Mouse (Mus musculus): ENCODE results near the gene Hipk3.

Hipk3 gene

DNA sequence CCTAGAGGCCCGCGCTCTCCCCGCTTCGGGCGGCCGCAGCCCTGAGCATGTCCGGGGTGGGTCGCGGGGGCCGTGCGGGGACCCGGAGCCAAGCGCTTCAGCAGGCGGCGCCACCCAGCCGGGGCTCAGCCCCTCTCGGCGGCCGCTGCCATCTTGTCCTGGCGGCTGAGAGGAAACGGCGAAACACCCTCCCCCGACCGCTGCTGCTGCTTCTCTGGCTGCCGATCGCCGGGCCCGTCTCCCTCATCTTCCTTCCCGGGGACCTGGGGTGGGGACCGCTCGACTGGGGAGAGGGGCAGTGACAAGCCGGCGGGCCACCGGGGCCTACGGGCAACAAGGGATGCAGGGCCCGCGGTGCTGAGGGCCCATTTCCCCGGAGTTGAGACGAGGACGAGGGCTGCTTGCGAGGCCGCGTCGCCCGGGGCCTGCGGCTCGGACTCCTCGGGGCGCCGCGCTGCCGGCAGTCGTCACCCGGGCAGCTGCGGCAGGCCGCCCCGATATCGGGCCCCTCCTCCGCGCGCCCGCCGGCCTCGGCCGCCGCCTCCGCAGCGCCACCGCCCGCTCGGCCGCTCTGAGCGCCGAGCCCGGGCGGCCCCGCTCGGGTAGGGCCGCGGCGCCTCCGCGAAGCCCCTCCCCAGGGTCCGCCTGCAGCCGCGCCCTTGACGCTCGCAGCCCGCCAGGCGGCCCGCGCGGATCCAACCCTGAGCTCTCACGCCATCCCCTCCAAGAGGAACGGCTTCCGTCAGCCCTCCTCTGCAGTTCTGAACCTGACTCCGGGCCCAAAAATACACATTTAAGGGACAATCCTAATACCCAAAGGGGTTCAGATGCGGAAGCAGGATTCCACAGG lies at the start of gene Hipk3:
Gene Hipk3, minus strand, starts transcription at position 496 of the 850 bp plus-strand sequence.
- peak; percentile 99 for DNase-seq

DNA sequence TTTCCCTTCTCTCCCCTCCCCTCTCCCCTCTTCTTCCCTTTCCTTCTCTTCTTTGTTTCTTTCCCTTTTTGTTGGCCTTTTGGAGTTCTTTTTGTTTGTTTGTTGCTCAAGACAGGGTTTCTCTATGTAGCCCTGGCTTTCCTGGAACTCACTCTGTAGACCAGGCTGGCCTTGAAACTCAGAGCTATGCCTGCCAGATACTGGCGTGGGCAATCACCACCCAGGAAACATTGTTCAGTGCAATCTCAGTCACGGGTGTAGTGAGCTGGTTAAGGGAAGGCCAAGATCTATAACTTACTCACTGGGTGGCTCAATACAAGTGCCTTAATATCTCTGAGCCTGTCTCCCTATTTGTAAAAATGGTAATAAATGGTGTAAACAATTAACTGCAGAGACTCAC lies 46.0 kb upstream of the Hipk3 start:
- no peak for DNase-seq

DNA sequence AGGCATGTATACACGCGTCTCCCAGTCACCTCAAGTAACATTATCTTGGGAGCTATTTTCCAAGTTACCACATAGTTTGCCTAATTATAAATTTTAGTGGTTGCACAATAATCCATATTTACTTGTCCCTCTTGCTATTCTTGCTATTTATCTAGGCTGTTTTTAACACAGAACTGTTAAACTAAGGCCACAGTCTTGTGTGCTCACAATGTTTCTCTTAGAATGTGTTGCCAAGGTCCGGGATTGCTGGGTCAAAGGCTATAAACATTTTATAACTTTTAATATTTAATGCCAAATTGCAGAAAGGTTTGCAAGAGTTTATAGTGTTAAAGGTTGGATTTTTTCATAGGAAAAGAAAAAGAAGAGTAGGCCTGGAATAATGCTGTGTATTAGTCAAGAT lies 40.5 kb upstream of the Hipk3 start:
- no peak for DNase-seq

DNA sequence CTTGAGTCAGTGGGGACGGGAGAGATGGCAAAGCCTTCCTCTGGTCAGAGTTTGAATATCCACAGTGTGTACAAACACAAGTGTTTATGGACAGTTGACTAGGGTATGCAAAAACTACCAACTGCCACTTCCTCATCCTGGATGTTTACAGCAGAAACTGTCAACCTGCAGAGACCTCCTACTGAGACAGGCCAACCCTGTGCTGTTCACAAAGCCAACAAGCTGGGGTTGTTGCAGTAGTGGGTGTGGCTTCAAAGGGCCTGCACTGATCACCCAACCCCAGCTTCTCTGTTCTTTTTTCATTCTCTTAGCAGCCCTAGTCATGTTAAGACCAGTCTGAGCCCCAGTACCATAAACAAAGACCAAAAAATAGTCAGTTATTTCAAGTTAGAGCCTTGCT lies 38.3 kb upstream of the Hipk3 start:
- DNase-seq = no peak

DNA sequence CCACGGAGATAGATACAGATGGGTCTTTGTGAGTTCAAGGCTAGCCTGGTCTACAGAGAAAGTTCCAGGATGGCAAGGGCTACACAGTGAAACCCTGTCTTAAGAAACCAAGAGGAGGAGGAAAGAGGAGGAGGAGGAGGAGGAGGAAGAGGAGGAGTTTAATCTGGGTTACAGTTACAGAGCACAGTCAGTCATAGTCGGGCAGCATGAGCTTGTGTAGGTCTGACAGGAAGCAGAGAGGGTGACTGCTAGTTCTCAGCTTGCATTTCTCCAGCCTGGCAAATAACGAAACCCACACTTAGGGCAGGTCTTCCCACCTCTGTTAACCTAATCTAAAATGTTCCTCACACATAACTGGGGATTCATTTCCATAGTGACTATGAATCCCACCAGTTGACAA lies 32.3 kb upstream of the Hipk3 start:
- no peak for DNase-seq

DNA sequence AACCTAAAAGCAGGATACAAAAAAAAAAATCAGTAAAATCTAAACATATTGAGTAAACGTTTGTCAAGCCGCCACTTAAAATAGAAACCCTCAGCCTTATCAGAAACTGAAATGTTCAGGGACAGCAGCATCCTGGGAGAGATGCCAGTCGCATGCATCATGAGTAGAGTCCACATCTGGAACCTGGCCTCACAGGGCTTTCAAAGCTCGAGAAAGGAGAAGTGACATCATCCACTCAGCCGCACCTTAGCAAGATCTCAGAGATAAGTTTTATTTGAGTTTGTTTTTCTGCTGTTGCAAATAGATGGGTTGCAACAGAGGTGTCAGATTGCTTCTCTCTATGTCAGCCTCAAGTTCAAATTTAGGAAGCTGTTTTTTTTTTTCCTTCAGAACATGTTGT lies 31.3 kb upstream of the Hipk3 start:
- DNase-seq = peak; percentile 94

DNA sequence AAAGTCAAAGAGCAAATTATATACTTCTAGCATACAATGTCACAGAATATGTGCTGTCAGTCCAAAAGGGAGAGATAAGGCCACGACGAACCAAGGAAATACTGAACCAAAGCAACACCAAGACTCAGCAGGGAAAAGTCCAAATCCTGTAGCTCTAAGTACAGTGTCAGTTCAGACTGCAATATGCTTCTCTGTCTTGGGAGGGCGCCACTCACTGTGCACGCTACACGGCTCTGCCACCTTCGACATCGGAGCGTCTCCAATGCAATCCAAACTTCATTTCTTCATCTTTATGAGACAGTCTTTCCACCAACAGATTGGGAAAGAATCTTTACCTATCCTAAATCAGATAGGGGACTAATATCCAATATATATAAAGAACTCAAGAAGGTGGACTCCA lies 17.4 kb upstream of the Hipk3 start:
- DNase-seq = no peak

DNA sequence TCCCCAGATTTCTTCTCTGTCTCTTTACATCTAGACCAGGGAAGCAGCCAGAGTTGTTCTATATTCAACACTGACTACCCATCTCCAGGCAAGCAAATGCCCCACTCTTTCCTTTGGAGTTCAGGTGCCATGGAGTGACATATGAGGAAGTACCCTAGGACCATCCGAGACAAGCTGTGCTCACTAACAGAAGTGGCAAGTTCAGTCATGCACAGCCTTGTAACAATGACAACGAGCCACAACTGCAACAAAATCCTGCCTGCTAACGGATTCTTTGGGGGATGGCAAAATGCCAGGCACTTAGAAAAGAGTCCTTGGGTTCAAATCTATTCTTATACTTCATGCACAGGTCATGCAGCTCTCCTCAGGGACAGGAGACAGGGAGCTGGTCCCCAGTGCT lies 8.1 kb upstream of the Hipk3 start:
- DNase-seq = peak; percentile 77

DNA sequence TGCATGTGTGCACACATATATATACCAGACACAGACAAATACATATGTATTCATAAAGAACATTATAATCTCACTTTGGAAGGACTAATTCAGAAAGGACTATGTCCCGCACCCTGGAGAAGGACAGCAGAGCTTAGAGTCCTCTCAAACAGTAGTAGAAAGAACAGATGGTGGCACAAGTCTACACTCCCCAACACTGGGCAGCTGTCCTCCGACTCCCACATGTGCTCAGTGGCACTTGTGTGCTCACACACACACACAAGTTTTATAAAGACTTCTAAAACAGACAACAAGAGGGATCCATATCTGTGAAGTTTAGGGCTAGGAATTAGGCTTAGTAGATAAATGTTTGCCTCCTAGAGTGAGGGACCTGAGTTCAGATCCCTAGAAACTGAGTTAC lies 6.8 kb upstream of the Hipk3 start:
- DNase-seq = no peak

DNA sequence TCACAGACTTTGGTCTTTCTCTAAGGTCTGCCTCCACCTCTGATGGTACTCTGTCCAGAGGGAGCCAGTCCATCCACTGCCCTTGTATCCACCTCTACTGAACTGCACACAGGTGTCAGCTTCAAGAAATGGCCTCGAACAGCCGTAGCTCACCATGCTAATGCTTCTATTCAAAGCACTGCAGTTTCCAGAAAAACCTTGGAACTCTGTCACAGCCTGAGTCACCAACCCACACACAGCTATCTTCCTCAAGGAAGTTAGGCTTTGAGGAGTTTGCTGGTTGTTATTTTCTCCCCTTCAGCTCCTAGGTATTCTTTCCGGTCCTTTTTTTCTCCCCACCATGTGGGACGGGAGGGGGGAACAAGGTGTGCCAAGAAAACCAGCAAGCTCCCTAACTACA lies 3.5 kb upstream of the Hipk3 start:
- DNase-seq = no peak

DNA sequence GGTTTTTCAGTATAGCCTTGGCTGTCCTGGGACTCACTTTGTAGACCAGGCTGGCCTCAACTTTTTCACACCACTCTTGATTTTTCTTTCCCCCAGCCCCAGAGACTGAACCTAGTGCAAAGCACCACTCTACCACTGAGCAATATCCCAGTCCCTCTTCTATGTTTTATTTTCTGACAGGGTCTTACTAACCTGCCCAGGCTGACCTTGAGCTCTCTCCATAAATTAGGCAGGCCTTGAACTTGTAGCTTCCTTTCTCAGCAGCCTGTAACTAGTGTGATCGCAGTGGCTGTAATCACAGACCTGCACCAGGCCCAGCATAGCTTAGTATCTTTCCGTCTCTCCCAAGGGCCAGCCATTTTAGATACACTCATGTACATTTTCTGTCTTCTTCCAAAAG lies 3.0 kb upstream of the Hipk3 start:
- DNase-seq = peak; percentile 55

DNA sequence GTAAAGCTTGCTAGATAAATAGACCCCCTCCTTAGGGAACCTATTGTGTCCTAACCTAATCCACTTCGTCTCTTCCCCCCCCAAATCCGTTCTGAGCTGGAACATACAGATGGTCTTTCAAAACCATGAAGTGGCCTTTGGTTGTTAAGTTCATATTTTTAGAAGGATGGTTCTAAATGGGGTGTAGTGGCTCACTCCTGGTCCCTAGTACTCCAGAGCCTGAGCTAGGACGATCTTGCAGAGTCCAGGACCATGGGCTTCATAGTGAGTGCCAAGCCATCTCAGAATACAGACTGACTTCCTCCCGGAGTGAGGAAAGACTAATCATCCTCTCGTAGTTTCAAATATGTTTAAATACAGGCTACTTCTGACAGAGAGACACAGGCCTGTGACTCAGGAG lies 2.0 kb upstream of the Hipk3 start:
- peak; percentile 68 for DNase-seq

DNA sequence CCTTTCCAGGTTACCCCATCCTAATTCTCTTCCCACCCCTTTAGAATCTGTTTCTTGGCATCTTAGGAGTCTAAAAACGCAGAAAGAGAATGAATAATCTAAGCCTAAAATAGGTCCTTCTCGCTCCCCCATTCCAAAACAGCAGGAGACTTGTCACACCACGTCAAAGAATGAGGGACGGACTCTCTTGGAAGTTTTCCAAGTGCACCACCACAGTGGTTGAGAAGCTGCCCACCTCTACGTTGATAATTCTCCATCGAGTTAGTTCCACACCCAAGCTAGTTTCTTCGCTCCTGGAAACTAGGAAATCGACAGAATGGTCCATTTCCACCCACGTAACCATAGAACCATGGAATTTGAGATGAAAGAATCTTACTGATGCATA lies 547 bp upstream of the Hipk3 start:
- DNase-seq = no peak

DNA sequence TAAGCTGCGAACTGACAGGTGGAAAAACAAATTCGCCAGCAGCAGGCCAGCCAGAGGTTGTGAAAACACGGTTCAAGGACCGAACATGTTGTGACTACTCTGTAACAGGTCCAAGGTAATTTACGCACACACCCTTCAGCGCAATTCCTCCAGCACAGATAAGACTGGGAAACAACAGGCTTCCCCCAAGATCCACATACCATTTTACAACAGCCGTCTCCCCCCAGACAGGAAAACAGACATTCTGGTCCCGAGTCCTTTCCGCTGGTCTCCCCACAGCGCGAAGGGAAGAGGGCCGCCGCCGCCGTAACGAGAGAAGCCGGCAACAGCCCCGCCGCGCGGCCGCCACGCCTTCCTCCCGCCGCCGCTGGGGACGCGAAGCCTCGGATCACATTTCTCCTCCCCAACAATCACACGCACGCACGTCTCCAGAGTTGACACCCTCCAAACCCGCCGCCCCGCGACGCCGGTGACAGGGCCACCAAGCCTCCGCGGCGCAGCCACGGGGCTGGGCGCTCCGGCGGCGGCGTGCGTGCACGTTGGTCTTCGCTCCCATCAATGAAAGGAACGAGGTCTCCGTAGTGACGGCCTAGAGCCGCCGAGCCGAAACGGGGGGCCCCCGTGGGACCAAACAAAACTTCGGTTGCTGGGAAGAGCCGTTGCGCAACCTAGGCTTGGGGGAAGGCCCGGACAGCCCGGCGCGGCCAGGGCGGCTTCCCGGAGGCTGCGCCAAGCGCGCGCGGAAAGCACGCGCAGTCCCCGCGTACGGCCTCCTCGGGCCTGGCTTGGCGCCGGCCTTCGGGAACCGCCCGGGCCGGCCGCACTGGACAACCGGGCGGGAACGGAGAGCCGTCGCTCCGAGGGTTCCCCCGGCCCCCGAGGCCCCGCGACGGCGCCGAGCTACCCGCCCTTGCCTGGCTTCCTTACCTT lies 960 bp downstream of the Hipk3 start:
- DNase-seq = peak; percentile 99

DNA sequence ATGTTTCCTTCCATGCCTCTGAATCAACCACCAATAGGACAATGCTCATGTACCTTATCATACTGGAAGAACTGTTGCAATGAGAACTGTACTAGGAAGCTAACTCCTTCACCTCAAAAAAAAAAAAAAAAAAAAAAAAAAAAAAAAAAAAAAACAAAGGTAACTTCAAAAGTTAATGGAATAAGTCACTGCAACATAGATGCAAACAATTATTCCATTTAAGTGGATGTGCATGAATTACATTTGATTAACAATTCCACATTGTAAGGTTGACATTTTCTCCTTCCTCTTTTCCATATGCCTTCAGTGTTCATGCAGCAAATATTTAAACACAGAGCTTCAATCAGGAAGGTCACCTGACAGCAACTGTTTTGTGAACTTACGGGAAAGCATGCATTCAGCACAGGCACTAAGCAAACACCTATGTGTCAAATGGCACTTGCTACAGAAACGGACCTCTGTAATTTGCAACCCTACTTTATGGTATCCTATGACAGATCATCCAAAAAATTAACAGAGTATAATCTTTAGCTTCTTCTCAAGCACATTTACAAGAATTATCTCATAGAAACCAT lies 2.9 kb downstream of the Hipk3 start:
- peak; percentile 25 for DNase-seq

DNA sequence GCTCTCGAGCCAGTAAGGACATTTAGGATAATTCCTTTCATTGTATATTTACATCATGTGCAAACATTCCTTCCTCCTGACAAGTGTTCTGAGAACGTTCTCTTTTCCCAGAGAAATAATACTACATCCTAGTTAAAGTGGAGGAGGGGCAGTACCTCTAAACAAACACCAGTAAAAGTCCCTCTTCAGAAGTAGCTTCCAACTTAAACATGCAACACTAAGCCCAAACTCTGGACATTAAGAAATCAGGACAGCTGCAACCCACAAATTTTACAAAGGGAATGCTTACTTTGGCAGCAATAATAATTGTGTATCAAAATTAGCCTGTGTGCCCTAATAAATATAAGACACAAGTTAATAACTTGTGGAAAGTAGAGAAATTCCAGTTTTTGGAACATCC lies 3.5 kb downstream of the Hipk3 start:
- peak; percentile 17 for DNase-seq

DNA sequence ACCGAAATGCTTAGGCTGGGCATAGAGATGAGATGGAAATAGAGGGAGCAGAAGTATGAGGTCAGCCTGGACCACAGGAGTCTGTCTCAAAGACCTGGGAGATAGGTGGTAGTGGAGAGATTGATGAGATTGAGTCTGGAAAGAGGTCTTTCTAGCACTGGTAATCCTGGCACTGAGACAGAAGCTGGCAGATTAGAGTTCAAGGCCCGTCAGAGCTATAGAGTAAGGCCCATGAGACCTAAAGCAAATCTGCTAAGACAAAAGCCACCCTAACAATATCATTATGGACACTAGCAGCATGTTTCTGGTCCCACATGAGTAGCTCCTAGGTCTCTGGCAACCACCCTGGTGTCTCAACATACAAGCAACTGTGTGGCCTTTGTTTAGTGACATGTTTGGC lies 4.4 kb downstream of the Hipk3 start:
- DNase-seq = peak; percentile 59

DNA sequence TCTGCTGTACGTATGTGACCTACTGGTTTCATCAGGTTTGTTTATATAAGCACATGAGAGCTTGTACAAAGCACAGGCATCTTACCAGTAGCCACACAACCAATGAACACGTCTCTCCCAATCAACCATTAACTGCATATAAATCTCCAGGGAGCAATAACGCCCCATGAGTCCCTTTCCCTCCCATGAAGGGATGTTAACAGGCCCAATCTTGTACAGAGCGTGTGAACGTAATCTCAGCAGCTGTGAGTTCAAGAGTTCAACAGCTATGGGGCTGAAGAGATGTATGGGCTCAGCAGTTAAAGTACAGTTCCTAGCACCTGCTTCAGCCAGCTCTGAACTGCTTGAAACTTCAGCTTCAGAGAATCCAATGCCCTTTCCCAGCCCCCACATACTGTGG lies 9.8 kb downstream of the Hipk3 start:
- DNase-seq = peak; percentile 84

DNA sequence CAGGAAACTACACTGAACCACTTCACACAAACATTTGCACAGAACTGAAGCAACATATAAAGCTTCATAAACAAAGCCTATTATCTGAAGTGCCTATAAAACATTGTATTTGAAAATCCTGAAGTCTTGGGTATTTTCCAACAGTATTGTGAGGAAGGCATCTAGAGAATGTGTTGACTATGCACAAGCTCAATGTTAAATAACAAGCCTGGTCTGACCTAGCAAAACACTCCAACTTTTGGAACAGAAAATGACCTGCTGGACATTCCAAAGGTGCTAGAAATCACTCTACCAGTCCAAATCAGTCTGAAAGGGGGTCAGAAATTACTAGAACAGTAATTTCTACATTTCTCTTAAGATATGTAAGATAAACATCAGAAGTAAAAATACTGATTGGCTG lies 12.1 kb downstream of the Hipk3 start:
- no peak for DNase-seq

DNA sequence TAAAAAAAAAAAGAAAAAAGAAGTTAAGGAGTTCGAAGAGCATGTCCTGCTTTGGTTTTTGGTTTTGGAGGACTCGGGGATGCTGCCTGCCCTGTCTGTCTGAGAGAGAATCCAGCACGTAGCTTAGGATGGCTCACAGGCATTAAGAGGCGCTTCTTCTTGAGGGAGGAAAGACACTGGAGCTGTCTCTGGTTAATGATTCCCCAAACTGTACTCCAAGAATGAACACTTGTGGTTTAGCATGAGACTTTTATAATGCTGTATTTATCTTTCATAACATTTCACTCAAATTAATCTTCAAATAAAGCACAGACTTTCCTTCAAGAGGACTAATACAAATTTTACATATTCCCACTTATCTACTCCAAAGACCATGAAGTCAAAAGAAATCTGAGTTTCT lies 15.2 kb downstream of the Hipk3 start:
- no peak for DNase-seq

DNA sequence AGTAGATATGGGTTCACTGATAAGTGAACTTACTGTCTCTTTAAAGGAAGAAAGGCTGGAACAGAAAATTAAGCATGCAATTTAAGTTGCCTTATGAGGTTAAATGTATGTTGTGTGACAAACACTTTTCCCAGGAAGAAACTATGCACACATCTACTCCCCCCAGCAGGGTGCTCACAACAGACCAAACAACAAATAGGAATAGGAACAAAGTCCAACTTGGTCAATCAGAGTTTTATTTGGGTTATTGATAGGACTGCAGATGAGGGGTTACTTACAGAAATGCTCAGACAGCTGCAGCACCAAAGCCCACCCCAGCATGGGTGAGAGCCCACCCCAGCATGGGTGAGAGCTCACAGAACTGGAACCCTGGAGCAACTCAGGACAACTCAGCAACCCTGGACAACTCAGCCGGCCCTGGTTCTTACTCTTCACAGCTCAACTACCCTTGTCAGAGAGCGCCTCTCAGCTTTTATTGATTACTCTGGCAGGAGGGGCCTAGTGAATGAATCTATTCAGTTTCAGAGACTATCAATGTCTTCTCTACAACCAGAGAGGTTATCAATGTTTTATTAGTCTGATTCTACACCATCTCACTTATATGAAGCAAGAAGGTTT lies 16.7 kb downstream of the Hipk3 start:
- peak; percentile 55 for DNase-seq

DNA sequence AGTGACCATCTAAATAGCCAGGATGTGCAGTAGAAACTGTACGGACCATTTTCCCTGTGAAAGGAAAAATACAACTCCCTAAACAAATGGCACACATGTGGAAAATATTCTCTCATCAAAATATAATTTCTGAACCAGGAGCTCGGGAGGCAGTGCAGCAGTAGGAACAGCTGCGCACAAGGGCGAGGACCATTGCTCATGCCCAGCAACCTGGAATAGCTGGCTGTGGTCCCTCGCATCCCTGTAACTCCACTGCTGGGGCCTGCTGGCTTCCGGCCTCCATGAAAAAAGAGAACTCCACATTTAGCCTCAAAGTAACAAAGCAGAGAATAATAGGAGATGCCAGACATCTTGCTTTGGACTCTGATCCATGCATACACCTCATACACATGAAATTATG lies 22.2 kb downstream of the Hipk3 start:
- DNase-seq = peak; percentile 93

DNA sequence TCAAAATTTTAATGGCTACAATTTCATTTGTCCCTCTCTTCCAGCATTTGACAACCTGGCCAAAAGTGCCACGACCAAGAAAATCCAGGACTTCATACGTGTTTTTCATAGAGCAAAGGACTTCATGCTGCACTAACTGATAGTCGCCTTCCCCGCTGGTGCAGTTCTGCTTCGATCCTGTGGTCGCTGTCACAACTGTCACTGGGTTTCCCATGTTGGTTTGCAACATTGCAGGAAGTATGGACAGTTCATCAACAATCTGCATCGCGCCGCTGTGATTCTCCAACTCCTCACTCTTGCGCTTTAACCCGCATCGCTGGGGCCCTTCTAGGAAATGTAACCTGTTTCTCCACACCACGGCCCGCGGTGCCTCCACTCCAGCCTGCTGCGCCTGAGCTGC lies 23.1 kb downstream of the Hipk3 start:
- DNase-seq = peak; percentile 80
